Mouse (Mus musculus) ES-E14 (cell line): Measurements from ENCODE around the gene Best1. TPM values are rescaled to one million over a fixed set of nuclear protein-coding genes. Genes with fewer than 3 reads are reported as not detected.

Experiments
- DNase-seq: peaks from one replicate; pipeline ENCODE4 v3.0.0-alpha.2; 2013; ENCODE audit warnings: low read depth, low spot score
- H3K27ac ChIP-seq: 2 replicates; pipeline ENCODE4 v1.5.1; 2012; ENCODE audit warnings: low read depth, mild to moderate bottlenecking, low read length, moderate library complexity, mixed read lengths; ENCODE audit not compliant: poor library complexity, insufficient read depth, severe bottlenecking
- H3K36me3 ChIP-seq: 2 replicates; pipeline ENCODE4 v1.6.1; 2012; ENCODE audit warnings: mild to moderate bottlenecking, low read length, moderate library complexity, mixed read lengths; ENCODE audit not compliant: control insufficient read depth, poor library complexity, insufficient read depth, severe bottlenecking
- H3K4me1 ChIP-seq, 2 experiments: fragments of 150-350 bp in 1 of 2; sonication (generic) in 1 of 2; 2 replicates each; pipeline ENCODE4 v1.6.1; 2012; ENCODE audit warnings: low read length in 2 of 2, mild to moderate bottlenecking in 1 of 2, mixed read lengths in 1 of 2; ENCODE audit not compliant: control insufficient read depth in 2 of 2, insufficient read depth in 2 of 2, poor library complexity in 1 of 2
- H3K4me3 ChIP-seq, 2 experiments: fragments of 150-350 bp in 1 of 2; sonication (generic) in 1 of 2; 2 replicates each; pipeline ENCODE4 v1.5.1; 2012; ENCODE audit warnings: low read length in 2 of 2, low read depth in 1 of 2, mild to moderate bottlenecking in 1 of 2, mixed read lengths in 1 of 2; ENCODE audit not compliant: insufficient read depth in 1 of 2, poor library complexity in 1 of 2, severe bottlenecking in 1 of 2
- H3K9ac ChIP-seq: 2 replicates; pipeline ENCODE4 v1.6.1; 2012; ENCODE audit warnings: low read depth, mild to moderate bottlenecking, low read length, mixed read lengths; ENCODE audit not compliant: poor library complexity, insufficient read depth, severe bottlenecking
- H3K9me3 ChIP-seq: fragments of 150-350 bp; sonication (generic); 2 replicates; pipeline ENCODE4 v1.6.1; 2012; ENCODE audit warnings: low read depth, mild to moderate bottlenecking, low read length; ENCODE audit not compliant: control insufficient read depth, insufficient read depth
- CHD2 ChIP-seq: IDR thresholded peaks from 2 replicates; pipeline ENCODE4 v1.6.1; 2014; ENCODE audit warnings: mild to moderate bottlenecking, low read depth, low read length, inconsistent platforms
- HCFC1 ChIP-seq: IDR thresholded peaks from 2 replicates; pipeline ENCODE4 v1.6.1; 2012; ENCODE audit warnings: low read length, inconsistent platforms, borderline replicate concordance; ENCODE audit not compliant: insufficient read depth
- MAFK ChIP-seq: IDR thresholded peaks from 2 replicates; pipeline ENCODE4 v1.6.1; 2014; ENCODE audit warnings: mild to moderate bottlenecking, low read depth, low read length, inconsistent platforms; ENCODE audit not compliant: insufficient read depth
- ZC3H11A ChIP-seq: IDR thresholded peaks from 2 replicates; pipeline ENCODE4 v1.6.1; 2012; ENCODE audit warnings: low read depth, mild to moderate bottlenecking, inconsistent platforms, low read length, borderline replicate concordance
- ZNF384 ChIP-seq: IDR thresholded peaks from 2 replicates; pipeline ENCODE4 v1.6.1; 2012; ENCODE audit warnings: low read depth, low read length, inconsistent platforms
- in situ Hi-C, 2 experiments: fragments of 600-800 bp; cut with MboI; formaldehyde crosslinking; loops; one replicate each; pipeline ENCODE4 v1.15.1; 2025; ENCODE audit warnings: low sequenced_read_pairs in 2 of 2, inconsistent platforms in 1 of 2; ENCODE audit not compliant: unreplicated experiment in 2 of 2
- total RNA-seq: library from RNA; depleted of rRNA; stranded (reverse); fragments of 300-350 nt; gene quantifications from 2 replicates; pipeline ENCODE4 v1.2.3, GENCODE M21; 2012

Best1 gene
- total RNA-seq, 1 experiment: 0.62 TPM

DNA sequence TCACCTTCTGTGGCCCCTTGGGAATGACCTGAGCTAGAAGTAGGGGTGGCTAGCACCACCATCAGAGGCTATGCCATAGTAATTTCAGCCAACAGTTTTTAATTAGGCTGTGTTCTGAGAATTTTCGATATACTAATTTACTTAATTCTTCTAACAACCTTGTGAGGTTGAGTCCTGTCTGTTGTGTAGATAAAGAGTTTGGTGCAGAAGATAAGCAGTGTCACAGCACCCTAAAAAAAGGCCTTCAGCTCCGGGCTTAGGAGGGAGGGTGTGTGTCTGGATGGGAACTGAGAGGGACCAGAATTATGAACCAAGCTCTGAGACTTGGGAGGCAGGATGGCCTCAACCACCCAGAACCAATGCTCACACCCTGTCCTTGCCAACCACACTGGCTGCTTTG is 44.3 kb upstream of the Best1 start:
- Histone ChIP-seq H3K9me3 (no peaks in the 10 kb centered on the region), H3K36me3 (no peaks in the 10 kb centered on the region), H3K4me3 (no peak overlapping the region), H3K27ac (no peak overlapping the region), H3K4me1 (no peaks in the 10 kb centered on the region; a peak in 1 of 4 replicates), H3K9ac (no peak overlapping the region)
- TF ChIP-seq MAFK: no peak
- no peak for TF ChIP-seq ZNF384
- no peak for TF ChIP-seq ZC3H11A
- no peak for TF ChIP-seq HCFC1
- no peak for TF ChIP-seq CHD2
- DNase-seq: no peak
- in situ Hi-C loops: no loop called here

- no peaks in the 10 kb centered on the region for H3K36me3 ChIP-seq
- H3K9me3 ChIP-seq: no peaks in the 10 kb centered on the region
- in situ Hi-C loops: no loop called here
- no peak for DNase-seq
- no peak overlapping the region for H3K4me3 ChIP-seq
- H3K27ac ChIP-seq: no peak overlapping the region
- no peaks in the 10 kb centered on the region; a peak in 1 of 4 replicates for H3K4me1 ChIP-seq
- no peak overlapping the region for H3K9ac ChIP-seq
- TF ChIP-seq ZNF384: no peak
- no peak for TF ChIP-seq HCFC1
- no peak for TF ChIP-seq MAFK
- no peak for TF ChIP-seq ZC3H11A
- TF ChIP-seq CHD2: no peak
Observed at GRCm38 (mm10) chr19:10043643-10044042, 42.2 kb upstream of the Best1 start.

GRCm38 (mm10) chr19:10042816-10043215 is 41.4 kb upstream of the Best1 start:
- Histone ChIP-seq H3K27ac (no peak overlapping the region), H3K36me3 (no peaks in the 10 kb centered on the region), H3K9me3 (no peaks in the 10 kb centered on the region), H3K4me3 (no peak overlapping the region), H3K4me1 (no peaks in the 10 kb centered on the region; a peak in 1 of 4 replicates), H3K9ac (no peak overlapping the region)
- TF ChIP-seq ZNF384: no peak
- no peak for TF ChIP-seq CHD2
- no peak for TF ChIP-seq MAFK
- in situ Hi-C loops: no loop called here
- DNase-seq: no peak

GRCm38 (mm10) chr19:10042232-10042631 is 40.8 kb upstream of the Best1 start:
- in situ Hi-C loops: no loop called here
- DNase-seq: no peak
- H3K4me3 ChIP-seq: peak overlapping the region; percentile 56 to 68; a peak in 3 of 4 replicates
- H3K9ac ChIP-seq: no peak overlapping the region
- no peaks in the 10 kb centered on the region; a peak in 1 of 4 replicates for H3K4me1 ChIP-seq
- H3K9me3 ChIP-seq: no peaks in the 10 kb centered on the region
- no peak for TF ChIP-seq ZNF384
- no peak for TF ChIP-seq MAFK
- TF ChIP-seq CHD2: no peak
- no peak for TF ChIP-seq HCFC1
- no peak for TF ChIP-seq ZC3H11A
- H3K36me3 ChIP-seq: no peaks in the 10 kb centered on the region
- H3K27ac ChIP-seq: no peak overlapping the region

DNA sequence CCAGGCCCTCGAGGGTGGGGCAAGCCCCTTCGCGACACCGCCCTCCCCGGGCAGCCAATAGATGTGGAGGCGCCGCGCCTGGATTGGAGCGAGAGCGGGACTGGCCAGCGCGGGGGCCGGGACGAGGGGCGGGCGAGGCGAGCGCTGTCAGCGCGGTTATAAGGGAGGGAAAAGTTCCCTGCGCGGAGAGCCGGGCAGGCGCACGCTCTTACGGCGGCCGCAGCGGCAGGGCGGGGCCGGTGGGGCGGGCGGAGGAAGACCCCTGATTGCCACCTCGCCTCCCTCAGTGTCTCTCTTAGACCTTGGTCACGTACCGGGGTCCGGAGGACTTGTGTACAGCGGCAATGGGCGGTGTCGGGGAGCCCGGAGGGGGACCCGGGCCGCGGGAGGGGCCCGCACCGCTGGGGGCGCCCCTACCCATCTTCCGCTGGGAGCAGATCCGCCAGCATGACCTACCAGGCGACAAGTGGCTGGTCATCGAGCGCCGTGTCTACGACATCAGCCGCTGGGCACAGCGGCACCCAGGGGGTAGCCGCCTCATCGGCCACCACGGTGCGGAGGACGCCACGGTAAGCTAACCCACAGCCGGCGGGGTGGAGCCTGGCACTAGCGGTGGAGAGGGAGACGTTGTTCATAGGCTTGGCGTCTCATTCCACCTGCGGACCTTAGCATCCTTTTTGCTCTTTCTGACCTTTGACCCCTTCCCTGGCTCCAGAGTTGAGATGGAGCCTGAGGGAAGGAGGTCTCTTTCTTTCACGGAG is 40.1 kb upstream of the Best1 start, which contains the start of gene Fads3:
Gene Fads3 (plus strand): TSS at position 182 of the 761 bp plus-strand sequence.
- in situ Hi-C loops: no loop called here
- TF ChIP-seq CHD2 (no peak), ZC3H11A (no peak), ZNF384 (no peak), MAFK (no peak), HCFC1 (no peak)
- no peaks in the 10 kb centered on the region for H3K36me3 ChIP-seq
- peak within 1 kb of the TSS; percentile 33; the same call in 1 of the 2 replicates for H3K9ac ChIP-seq
- H3K27ac ChIP-seq: no peak within 1 kb of the TSS
- peak within 1 kb of the TSS; percentile 56 to 68 for H3K4me3 ChIP-seq
- DNase-seq: no peak
- H3K4me1 ChIP-seq: no peaks in the 10 kb centered on the region; a peak in 1 of 4 replicates
- no peaks in the 10 kb centered on the region for H3K9me3 ChIP-seq
